Mouse (Mus musculus): ENCODE data around the gene Prrt3.

The Prrt3 gene

DNA sequence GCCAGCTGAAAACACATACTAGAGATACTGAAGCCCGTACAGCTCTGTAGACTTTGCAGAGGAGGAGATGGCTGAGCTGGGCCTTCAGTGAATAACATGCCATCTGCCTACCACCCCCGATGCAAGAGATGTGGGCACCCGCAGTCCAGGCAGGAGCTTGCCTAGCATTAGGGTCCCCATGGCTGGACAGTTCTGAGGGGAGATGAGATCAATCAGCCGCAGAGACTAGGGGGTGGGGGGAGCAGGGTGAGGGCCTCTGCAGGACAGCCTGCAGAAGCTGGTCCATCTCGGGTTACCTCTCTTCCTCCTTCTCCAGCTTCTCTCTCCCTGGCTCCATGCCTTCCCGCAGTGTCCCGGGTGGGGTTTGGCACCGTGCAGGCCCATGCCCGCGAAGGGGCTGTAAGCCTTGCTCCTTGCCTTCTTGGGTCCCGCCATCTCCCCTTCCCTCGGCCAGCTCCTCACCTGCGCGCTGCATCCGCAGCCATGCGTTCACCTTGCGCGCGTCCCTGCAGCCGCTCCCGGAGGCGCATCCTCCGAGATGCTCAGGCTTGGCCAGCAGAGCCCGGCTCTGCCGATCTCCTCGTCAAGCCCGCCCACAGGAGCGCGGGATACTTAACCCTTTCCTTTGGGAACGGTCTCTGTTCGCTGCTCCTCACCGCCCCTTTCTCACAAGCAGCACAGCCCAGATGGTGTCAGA lies at the start of gene Prrt3:
Prrt3 (minus strand) TSS at position 544 of the 697 bp plus-strand sequence.
- peak; percentile 77 for DNase-seq

DNA sequence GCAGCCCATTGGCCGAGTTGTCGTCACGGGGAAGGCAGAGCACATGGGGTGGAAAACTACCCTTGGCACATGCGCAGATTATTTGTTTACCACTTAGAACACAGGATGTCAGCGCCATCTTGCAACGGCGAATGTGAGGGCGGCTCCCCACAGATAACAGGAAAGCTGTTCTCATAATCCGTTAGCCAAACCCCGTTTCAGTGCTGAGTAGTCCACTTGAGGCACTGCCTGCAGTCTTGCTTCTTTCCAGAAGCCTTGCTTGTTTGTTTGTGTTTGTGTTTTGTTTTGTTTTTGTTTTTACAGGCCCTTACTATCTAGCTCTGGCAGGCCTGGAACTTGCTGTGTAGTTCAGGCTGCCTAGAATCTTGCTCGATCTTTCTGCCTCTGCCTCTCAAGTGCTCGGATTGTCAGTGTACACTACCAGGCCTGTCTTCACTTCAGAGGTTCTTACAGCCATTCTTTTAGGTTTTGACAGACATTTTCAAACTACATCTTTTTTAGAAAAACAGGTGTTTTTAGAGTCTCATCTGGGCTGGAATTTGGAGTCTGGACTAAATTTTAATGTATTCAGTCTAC lies 42.3 kb upstream of the Prrt3 start:
- no peak for DNase-seq

DNA sequence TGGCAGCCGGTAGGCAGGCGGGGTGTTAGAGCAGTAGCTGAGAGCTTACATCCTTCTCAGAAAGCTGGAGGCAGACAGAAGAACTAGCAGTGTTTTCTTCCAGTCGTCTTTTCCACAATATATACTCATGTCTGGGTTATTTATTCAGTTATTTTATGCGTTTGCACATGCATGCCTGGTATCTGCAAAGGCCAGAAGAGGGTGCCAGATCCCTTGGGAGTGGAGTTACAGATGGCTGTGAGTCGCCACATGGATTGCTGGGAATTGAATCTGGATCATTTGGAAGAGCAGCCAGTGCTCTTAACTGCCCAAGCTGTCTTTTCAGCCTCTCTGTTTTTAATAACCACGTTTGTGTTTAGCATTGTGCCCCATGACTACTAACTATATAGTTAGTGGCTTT lies 39.9 kb upstream of the Prrt3 start:
- no peak for DNase-seq

DNA sequence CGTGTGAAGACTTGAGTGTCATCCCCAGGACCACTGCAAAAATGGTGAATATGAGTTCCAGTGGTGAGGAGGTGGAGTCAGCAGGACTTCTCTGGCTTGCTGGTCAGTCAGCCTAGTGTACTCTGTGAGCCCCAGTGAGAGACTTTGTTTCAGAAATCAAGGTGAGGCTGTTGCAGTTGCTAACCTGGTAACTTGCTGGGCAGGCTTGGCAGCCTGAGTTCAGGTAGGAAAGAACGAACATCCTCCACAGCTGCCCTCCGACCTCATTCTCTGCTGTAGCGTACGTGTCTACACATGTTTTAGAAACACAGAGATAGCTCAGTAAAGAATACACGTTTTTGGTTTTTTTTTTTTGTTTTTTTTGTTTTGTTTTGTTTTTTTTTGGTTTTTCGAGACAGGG lies 33.2 kb upstream of the Prrt3 start:
- no peak for DNase-seq

DNA sequence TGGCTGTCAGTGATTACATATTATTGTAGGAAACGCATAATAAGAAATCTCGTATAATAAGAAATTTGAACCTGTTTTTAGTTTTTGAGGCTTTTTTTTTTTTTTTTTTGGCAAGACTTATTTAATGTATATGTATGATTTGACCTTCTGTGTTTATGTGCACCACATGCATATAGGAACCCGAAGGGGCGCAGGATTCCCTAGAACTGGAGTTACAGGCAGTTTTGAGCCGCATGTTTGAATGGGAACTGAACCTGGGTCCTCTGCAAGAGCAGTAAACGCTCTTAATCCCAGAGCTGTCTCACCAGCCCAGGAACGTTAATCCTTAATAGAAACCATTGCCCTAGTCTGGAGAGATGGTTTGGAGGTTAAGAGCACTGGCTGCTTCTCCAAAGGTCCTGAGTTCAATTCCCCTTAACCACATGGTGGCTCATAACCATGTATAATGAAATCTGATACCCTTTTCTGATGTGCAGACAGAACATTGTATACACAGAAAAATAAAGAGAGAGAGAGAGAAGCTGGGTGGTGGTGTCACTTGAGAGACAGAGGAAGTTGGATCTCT lies 30.2 kb upstream of the Prrt3 start:
- DNase-seq, result no peak

DNA sequence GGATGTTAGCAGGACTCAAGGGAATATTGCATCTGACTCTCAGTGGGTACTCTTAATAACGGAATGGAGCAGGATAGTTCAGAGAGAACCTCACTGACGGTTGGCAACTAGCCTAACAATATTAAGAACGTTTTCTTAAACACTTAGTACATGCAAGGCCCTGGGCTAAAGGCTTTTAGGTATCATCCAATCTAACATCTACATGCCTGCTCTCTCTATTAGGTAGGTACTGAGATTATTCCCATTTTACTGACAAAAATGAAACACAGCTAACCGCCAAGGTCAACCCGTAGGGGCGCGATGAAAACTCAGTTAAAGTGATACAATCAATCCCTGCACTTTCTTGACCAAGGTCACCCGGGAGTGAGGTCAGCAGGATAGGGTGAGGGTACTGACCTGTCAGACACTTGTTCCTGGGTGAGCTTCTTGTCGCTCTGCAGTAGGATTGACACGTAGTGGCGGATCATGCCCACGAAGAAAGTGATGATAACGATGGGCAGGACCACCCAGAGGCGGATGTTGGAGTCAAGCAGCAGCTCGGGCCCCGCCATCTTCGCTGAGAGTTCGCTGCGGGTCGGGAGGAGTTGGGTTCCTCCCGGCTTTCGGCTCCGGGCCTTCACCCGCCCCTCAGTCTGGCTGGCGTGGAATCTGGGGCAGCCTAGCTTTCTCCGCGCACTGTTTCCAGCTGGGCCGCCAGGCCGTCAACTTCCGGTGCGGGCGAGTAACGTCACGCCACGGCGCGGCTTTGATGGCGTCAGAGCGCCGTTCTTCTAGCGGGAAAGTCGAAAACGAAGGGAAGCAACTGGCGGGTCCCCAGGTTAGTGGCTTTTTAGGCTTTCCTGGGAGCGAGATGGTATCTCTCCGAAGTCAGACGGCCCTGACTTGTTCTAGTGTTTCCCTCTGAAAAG lies 29.5 kb upstream of the Prrt3 start, which contains the start of the genes Emc3 and Fancd2:
Emc3 (minus strand) TSS at position 721 of the 908 bp plus-strand sequence.
Fancd2 (plus strand) TSS at position 751 of the 908 bp plus-strand sequence.
- DNase-seq, result peak; percentile 85

DNA sequence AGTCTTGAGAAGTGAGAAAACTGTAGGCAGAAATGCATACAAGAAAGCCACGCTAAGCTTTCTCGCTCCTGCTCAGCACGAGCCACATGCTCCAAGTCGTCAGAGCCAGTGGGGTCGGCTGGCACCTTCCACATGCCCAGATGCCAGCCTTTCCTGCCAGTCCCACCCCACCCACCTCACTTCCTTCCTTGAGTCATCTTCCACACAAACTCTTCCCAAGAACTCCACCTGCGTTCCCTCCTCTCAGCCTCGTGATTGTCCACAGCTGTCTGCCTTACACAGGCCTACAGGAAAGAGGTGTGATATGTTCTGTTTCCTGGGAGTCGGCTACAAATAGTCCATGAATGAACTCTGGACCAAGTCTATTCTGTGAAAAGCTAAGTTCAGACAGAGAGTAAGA lies 21.7 kb upstream of the Prrt3 start:
- DNase-seq, result no peak

DNA sequence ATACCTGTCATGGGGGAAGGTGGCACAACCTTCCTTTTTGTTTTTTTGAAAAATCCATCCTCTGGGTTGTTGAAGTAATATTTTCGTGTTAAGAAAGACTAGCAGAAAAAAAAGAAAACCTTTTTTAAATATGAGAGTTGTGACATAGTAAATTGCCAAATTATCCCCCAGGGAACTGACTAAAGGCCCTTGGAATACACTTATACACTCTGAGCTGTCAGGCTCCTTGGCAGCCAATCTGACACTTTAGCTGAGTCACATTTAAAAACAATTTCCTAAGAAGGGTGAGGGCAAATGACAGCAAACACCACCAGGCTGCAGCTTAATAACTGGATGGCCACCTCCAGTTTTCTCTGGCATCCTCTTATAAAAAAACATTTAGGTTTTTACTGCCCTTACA lies 20.6 kb upstream of the Prrt3 start:
- DNase-seq, result no peak

DNA sequence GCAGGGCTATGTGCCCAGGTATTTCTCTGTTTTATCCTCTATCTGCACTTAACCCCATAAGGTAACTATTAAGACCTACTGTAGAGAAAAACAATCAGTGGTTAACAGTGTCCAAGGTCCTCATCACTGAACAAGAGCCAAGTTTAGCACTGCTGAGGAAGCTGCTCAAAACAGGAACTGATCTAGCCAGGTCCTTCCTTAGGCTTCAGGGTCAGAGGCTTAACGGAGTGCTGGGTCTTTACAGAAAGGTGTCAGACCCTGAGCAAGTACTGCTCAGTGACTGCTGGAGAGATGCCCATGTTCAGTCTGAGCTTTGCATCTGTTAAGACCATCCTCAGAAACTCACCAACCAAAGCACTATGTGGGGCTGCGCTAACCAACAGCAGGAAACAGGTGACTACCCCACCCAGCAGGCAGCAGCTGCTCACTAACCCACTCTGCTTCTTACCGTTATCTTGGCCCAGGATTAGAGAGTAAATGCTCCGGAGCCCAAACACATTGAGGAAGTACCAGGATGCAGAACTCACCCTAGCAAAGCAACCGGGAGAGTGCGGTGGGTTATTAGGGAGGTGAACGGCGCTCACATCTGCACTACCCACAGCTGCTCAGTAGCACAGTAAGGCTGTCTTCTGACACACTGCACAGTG lies 15.8 kb upstream of the Prrt3 start:
- no peak for DNase-seq

DNA sequence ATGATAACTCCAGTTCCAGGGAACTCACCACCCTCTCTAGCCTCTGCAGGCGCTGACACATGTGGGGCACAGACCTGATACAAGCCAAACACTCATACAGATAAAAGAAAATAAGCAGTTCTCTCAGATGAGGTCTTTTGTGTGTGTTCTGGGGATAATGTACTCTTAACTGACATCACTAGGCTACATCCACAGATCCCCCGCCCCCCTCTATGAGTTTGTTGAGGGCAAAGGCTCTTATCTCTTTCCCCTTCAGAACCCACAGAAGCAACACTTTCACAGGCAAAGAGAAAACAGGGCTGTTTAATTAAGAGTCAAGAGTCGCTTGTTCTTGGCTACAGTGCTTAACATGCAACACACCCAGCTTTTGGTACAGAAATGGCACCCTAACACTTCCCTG lies 12.9 kb upstream of the Prrt3 start:
- DNase-seq, result no peak

DNA sequence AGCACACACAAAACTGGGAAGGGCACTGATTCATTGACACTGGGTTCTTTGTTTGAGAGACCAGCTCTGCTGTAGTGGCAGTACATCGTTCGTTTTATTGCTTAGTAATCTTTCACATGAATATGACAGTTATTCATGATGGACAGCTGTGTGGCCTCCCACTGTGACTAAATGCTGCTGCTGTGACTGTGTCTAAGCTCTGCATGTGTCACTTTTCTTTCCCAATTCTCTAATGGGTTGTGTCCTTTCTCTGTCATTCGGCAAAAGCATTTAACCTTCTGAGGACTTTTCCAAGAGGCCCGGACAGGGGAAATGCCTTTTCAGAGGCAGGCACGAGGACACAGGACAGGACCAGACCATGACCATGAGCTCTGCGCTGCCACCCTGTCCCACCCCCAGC lies 12.2 kb upstream of the Prrt3 start:
- DNase-seq, result no peak

DNA sequence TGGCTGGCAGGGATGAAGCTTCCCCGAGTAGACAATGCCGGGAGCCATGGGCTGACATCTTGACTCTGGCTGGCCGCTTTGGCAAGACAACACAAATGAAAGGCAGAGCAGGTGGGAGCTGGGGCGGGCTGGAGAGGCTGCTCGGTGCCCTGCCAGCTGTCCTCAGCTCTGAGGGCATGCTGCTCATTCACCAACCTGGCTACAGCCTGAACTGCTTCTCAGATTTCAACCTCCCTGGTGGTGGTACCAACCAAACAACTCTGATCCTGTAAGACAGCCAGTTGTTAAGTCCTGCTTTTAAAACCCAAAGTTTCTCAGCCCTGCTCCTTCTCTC lies 7.2 kb upstream of the Prrt3 start:
- no peak for DNase-seq

DNA sequence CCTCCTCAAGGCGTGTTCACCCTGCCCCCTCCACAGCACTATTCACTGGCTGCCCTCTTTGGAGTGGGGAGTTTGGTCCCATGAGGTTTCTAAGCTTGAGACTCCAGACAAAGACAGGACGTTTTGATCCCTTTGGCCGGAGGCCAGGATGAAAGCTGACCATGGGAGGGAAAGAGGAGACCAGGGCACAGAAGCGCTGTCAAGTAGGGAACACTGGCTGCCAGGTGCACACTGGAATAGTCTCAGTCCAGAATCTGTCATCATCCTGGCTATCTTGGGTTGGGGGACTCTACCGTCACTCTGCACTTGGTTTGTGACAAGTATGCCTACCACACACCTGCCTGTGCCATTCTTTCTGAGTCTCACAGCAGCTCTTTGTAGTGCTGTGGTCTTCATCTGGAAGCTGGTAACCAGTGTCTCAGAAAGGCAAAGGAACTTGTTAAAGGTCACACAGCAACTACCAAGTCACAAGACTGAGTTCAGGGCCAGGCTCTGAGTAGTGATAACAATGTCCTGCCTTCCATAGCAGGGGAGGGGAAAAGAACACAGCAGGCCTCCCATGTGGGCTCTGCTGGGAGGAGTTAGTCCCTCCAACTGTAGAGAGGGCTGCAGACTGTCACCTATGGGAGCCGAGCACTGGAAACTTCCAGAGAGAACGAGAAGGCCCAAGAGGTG lies 6.7 kb upstream of the Prrt3 start:
- no peak for DNase-seq

DNA sequence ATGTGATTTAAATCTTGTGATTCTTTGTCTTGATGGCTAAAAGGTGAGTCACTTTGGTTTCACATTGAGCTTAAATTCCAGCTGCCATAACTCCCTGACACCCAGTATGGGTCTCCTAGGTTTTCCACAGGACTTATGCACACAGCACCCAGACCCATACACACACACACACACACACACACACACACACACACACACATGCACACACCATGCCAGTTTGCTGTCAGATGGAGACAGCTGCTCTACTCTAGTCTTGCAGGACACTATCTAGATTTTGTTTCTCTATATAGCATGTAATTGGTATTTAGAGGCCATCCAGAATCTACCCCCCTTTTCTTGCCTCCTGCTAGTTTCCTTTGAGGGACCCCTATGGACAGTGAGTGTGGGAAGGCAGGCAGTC lies 5.4 kb upstream of the Prrt3 start:
- no peak for DNase-seq

DNA sequence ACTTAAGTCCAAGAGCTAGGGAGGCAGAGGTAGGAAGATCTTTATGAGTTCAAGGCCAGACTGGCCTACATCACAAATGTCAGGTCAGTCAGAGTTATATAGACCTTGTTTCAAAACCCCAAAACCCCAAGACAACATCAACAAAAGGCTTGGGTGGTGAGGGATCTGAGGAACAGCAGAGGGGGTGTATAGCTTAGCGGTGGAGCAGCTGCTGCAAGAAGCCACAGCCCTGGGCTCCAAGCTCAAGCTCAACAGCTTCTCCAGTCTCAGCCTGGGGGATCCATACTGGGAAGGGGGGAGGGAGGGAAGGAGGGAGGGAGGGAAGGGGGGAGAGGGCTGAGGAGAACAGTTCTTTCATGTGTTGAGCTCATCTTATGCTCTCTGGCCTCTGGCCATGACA lies 4.0 kb upstream of the Prrt3 start:
- no peak for DNase-seq

DNA sequence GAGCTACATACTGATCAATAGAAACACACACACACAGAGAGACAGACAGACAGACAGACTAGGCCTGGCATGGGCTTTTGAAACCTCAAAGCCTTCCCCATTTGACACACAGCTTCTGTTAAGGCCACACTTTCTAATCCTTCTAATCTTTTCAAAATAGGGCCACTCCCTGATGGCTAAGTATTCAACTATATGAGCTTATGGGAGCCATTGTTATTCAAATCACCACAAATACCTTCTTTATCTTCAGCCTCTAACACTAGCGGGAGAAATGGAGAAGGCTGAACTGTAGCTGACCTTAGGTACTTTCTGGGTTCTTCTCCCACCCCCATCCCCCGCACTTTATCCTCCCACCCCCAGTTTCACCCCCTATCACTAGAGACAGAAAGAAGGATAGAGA lies 1.1 kb upstream of the Prrt3 start:
- DNase-seq, result no peak

DNA sequence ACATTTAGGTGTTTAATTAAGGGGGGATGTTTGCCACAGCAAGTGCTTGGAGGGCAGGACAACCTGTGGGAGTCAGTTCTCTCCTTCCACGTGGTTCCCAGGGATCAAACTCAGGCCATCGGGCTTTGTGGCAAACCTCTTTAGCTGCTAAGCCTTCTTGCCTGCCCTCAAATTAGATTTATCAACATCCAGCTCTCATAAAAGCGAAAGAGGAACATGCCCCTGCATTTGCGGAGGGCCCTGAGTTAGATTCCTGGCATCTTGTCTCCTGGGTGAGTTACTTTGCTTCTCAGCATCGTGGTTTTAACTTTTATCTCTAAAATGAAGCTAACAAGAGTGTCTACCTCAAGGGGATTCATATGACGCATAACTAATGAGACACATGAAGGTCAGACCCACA lies 2.4 kb downstream of the Prrt3 start:
- DNase-seq, result no peak

DNA sequence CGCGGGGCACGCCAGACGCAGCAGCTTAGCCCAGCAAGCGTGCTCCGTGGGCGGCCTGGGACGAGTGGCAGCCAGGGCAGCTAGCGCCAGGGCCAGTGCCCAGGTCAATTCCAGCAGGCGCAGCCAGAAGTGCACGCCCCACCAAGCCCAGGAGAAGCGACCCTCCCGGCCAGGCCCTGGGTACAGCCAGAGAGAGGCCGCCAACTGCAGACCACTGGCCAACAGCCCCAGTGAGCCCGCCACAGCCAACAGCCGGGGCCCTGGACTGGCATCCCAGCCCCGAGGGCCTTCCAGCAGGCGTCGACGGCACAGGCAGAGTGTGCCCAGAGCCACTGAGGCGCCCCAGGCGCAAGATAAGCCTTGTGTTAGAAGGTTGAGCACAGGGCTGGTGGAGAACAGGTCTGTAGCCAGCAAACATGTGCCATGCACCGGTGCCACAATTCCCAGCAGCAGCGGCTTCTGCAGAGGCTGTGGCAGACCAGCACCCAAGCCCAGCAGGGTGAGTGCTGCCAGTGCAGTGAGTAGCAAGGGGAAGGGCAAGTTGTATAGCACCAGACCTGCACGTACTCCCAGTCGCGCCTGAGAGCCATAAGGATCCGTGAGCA lies 6.6 kb downstream of the Prrt3 start:
- DNase-seq, result no peak

DNA sequence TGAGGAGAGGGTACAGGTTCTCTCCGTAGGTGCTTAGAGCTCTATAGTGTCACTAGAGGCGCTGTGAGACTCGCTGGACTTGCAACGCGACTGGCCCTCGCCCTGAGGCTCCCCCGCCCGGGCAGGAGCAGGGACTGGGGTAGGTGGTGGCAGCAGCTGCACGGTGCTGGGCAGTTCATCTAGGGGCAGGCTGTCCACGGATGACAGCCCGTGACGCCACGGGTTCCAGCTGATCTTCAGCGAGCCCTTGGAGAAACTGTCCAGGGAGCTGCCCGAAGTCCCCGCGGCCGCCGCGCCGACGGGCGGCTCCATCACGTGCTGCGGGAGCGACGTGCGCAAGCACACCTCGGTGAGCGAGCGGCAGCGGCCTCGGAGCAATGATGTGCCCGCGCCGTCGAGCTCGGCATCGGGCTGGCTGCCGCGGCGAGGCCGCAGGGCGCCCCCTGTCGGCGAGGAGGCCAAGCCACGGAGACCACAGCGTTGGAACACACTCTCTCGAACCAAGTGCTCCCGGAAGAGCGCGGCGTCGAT lies 7.4 kb downstream of the Prrt3 start:
- peak; percentile 63 for DNase-seq

DNA sequence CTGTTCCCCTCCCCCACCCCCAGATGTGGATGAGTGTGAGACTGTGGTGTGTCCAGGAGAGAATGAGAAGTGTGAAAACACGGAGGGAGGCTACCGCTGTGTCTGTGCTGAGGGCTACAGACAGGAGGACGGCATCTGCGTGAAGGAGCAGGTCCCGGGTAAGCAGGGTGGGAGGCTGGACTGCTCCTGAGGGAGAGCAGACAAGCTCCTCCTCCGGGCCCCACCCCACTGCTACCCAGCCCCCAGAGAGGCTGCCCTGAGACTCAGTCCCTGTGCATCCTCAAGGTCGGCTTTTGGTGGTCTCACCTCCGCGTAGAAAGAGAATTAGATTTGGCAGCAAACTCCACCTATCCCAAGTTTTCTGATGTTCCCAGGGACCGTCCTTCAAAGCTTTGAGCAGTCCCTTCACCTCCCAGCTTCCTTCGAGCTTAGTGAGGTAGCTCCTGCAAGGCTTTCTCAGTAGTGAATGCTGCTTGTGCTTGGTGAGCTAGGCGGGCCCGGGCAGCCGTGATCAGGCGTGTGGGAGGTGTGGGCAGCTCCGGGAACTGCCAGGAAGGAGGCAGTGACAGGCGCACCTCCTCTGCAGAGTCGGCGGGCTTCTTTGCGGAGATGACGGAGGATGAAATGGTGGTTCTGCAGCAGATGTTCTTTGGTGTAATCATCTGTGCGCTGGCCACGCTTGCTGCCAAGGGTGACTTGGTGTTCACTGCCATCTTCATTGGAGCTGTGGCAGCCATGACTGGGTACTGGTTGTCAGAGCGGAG lies 9.4 kb downstream of the Prrt3 start:
- DNase-seq, result peak; percentile 73

DNA sequence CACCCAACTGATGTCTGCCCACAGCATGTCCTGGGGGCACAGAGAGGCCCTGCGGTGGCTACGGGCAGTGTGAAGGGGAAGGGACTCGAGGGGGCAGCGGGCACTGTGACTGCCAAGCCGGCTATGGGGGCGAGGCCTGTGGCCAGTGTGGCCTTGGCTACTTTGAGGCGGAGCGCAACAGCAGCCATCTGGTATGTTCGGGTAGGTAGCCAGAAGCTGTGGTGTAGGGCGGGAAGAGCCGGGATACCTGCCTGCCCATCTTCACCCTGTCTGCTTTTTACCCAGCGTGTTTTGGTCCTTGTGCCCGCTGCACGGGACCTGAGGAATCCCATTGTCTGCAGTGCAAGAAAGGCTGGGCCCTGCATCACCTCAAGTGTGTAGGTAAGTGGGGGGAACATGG lies 12.3 kb downstream of the Prrt3 start:
- DNase-seq, result no peak
